Mouse (Mus musculus) cerebellum, postnatal 36 days (tissue): ENCODE data around the gene Rtn1.

ENCODE experiments used
- DNase-seq, 2 experiments: peaks; one replicate each; pipeline ENCODE4 v3.0.0; 2021 to 2022; ENCODE audit warnings: mixed read lengths in 2 of 2

Gene Rtn1

DNA sequence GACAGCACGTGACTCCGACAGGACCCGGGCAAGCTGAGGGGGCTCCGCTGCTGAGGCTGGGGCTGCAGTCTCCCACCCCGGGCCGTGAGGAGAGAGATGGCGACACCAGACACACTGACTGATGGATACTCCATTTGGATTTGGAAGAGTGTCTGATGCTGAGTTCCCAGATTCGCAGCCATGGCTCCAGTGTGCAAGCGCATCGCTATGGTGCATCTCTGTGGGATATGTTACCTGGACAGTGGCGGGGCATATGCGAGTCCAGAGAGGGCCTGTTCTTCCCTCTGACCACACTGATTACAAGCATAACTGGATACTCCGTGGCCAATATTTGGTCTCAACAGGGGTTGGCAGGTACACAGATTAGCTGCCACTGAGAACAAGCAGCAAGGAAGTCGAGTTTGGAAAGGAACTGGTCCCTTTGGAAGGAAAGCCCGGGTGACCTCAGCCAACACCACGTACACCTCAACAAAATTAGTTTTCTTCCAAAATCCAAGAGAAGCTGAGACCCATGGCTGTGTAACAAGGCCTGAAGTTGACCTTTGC, 185.2 kb downstream of the Rtn1 start:
- DNase-seq, result peak; percentile 20 to 39

GRCm38 (mm10) chr12:72213554-72213953, 195.3 kb downstream of the Rtn1 start:
- DNase-seq, result no peak

DNA sequence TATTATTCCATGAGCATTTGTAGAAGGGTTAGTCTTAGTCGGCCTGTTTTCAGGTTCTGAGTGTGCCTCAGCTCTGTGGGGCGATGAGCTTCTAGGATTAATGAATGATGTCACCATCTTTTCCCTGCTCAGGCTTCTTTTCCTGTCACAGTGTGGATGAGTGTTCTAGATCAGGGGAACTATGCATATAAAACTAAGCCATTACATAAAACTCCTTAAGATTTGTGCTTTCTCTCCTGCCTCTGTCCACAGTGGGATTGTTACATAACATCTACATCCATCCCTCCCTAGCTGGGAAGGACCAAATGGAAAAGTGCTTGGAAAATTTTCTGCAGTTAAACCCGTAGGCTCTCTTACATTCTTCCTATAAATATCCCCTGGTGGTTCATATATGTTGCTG, 208.0 kb downstream of the Rtn1 start:
- no peak for DNase-seq

DNA sequence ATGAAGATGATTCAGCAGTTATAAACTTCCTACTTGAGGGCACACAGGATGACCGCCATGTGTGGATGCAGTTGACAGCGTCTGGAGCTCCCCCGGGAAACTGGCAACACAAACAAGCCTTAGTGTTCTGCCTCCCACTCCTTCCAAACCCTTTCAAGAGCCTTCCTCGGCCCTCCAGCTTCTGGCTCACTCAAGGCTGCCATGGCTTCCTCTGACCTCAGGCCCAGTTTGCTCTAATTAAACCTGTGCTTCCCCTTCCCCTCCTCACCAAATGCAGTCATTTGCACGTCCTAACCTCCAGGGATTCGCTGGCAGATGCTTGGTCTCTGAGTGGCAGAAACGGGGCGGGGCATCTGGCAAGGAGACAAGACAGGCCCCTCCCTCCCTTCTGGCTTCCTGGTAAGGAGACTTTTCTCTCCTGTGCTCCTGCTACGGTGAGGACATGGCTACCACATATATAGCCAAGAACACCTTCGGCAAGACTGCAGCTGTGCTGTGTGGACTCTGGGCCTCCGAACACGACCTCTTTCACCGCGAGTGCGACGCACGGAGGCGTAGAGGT, 210.8 kb downstream of the Rtn1 start:
- peak in 1 of 2 experiments; percentile 27 for DNase-seq

- no peak for DNase-seq
These were observed 211.4 kb downstream of the Rtn1 start for GRCm38 (mm10) chr12:72197434-72197833.

DNA sequence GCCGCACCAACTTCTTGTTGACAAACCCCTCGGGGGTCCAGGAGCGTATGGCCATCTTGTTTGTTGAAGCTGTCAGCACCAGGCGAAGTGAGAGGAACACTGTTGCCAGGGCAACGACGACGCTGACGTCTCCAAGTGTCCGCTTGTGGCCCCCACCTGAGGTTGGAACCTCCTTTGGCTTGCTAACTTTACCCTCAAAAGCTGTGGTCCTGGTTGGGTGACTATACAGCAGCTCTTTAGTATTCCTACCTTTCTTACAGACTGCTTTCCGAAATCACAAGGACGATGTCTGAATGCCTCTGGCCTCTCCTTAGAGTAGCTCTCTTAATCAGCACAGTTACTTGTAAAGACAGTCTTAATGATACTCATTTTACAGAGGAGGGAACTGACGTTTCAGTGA, 223.9 kb downstream of the Rtn1 start, which contains the start of gene Ccdc175:
TSS of gene Ccdc175 (minus strand) at position 101 of the 400 bp plus-strand sequence.
- no peak for DNase-seq

DNA sequence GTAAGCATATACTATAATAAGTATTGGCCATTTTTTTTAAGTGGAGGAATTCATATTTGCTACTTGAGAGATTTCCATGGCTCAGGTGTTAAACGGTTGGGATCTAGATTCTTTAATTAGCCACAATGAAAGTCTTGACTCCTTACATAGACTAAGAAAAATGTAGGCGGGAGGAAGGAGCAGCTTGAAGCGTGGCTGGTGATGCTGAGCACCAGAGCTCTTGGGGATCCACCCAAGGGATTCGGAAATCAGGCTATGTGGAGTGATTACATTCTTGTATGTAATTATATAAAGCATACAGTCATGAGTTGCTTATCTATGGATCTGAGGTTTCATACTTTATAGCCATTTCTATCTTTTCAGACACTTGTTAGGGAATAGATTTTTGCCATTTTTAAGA, 229.3 kb downstream of the Rtn1 start:
- DNase-seq, result no peak

GRCm38 (mm10) chr12:72178322-72178721, 230.5 kb downstream of the Rtn1 start:
- DNase-seq, result peak; percentile 11 to 25
